In genomic region chr4:108780057-108780863, GRCm38 (mm10) we compare ENCODE assay signal across 8 mouse cellular contexts. TPM values are rescaled to one million over a fixed set of nuclear protein-coding genes. Genes with fewer than 3 reads are reported as not detected.
DNase-seq lines count a peak whose midpoint lies in the region; ATAC-seq lines count a peak whose summit lies in the region.

Zfyve9 (minus strand) TSS chr4:108780798.

- intact Hi-C loops in left cerebral cortex, postnatal 14 days (cut with DNase I): no loop called here

- peak; percentile 80 for ATAC-seq in activated CD4-positive, CD25-positive, alpha-beta regulatory T cell, adult 4 months
- peak; percentile 97 for ATAC-seq in megakaryocyte progenitor cell, adult 5-6 weeks (replicated peaks; ENCODE audit: poor library complexity)

- peak; percentile 53 to 81 for DNase-seq in cerebellum, postnatal 4 days (ENCODE audit: low spot score in 2 of 2)
- peak; percentile 89 for DNase-seq in gastrocnemius, postnatal 10 days
- DNase-seq in induced T-regulatory cell, adult 2 months (ENCODE audit: low read depth): peak; percentile 66
- peak; percentile 54 to 80 for DNase-seq in left cerebral cortex, postnatal 14 days (ENCODE audit: low spot score in 2 of 2)
- DNase-seq in right cerebral cortex, postnatal 10 days (ENCODE audit: low spot score in 2 of 2): peak; percentile 76 to 79
- peak; percentile 80 for DNase-seq in urinary bladder, postnatal 14 days (ENCODE audit: low spot score)

RNA-seq across cellular contexts. Expression of gene Zfyve9, which starts in this region (rescaled TPM):
- polyA plus RNA-seq in activated CD4-positive, CD25-positive, alpha-beta regulatory T cell, adult 4 months (2017; shearing (Covaris generic)): under 1 TPM; 0.42 to 0.69 TPM
- 10 to 100 TPM; 26.1 to 28.5 TPM for total RNA-seq in gastrocnemius, postnatal 10 days (2021)
- 10 to 100 TPM; 52.2 to 55.6 TPM for total RNA-seq in left cerebral cortex, postnatal 14 days (2021)
- total RNA-seq in megakaryocyte progenitor cell, adult 5-6 weeks (2015): 0.15 and 0.90 TPM in 2 replicates
- 0.33 and 0.41 TPM in 2 replicates for total RNA-seq in megakaryocyte progenitor cell, adult 5-6 weeks (2017)

Comparison
In these comparisons a context has a peak if more than half of its experiments do, and no peak if none do; other contexts are left out.
1. Peak in every context shown above with its lines: DNase-seq and ATAC-seq.
2. RNA of gene Zfyve9 (total RNA-seq): 52.2 to 55.6 TPM in left cerebral cortex, postnatal 14 days and 26.1 to 28.5 TPM in gastrocnemius, postnatal 10 days; 0.15 to 0.90 TPM in megakaryocyte progenitor cell, adult 5-6 weeks; every median in the first group is over 10 times any median in the second.
3. Peak in ATAC-seq in activated CD4-positive, CD25-positive, alpha-beta regulatory T cell, adult 4 months; RNA of the gene not detected or under 1 TPM.
4. Peak in ATAC-seq in megakaryocyte progenitor cell, adult 5-6 weeks; RNA of the gene not detected or under 1 TPM.